Mouse (Mus musculus): Measurements from ENCODE around the gene Abtb2.
A peak's percentile ranks its signal among the peaks of the same experiment; 100 is the strongest.

DNA sequence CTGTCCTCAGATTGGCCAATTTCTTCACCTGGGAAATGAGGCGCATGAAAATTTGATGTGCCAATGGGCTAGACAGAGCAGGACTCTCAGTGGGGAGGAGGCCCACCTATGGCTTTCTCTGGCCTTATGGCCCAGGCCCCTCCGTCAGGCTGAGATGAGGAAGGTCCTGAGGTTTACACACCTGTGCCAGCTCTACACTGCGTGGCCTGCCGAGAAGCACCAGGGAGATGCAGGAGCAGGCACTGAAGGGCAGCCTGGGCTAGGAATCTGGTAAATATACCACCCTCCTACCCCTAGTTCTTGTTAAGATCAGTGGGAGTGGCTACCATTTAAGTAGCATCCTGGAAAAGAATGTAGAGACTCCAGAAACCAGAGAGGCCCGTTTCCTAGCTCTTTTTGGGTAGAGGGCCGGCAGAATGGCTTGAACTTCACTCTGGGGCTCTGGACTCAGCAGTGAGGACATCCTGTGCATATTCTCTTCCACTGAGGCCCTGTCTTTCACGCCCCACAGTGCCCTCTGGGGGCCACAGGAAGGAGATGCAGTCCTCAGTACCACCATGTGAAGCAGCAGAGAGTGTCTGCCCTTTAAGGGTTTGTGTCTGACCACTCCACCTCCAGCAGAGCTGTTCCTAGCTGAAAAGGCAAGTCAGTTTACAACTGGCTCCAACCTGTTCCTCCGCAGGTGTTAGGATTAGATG is 152.6 kb downstream of the Abtb2 start:
- TF ChIP-seq CTCF (IDR thresholded peaks at IDR 0.05; ENCODE audit: low read depth, low read length): peak; percentile 97
- TF ChIP-seq POLR2A (IDR thresholded peaks at IDR 0.05; ENCODE audit: extremely low read depth, insufficient read depth, low read length): no peak

Data from liver, adult 2 months (tissue).